Mouse (Mus musculus): ENCODE data around the gene Fkbp15. TPM values are rescaled to one million over a fixed set of nuclear protein-coding genes. Genes with fewer than 3 reads are reported as not detected.

The Fkbp15 gene
- total RNA-seq, 2 experiments from 2014 or later, result 24.8 to 41.4 TPM

Other genes with a start within 250 kb of the Fkbp15 start
- not detected in 2 replicates for gene Mup21, start 209.7 kb downstream of the Fkbp15 start, total RNA-seq (2015)
- not detected in 2 replicates for gene Mup21, start 209.7 kb downstream of the Fkbp15 start, total RNA-seq (2017)
- gene Zfp37, start 129.5 kb downstream of the Fkbp15 start, total RNA-seq (2015), result 0.54 TPM in 1 of 2 replicates, not detected in the other
- gene Zfp37, start 129.5 kb downstream of the Fkbp15 start, total RNA-seq (2017), result not detected in 2 replicates
- 16.9 and 21.8 TPM in 2 replicates for gene Slc31a2, start 98.0 kb downstream of the Fkbp15 start, total RNA-seq (2015)
- gene Slc31a2, start 98.0 kb downstream of the Fkbp15 start, total RNA-seq (2017), result 18.6 and 23.0 TPM in 2 replicates
- 19.3 and 22.3 TPM in 2 replicates for gene Slc31a1, start 179 bp upstream of the Fkbp15 start, total RNA-seq (2015)
- 18.4 and 18.9 TPM in 2 replicates for gene Slc31a1, start 179 bp upstream of the Fkbp15 start, total RNA-seq (2017)
- 166 and 206 TPM in 2 replicates for gene Cdc26, start 48.1 kb upstream of the Fkbp15 start, total RNA-seq (2015)
- 134 and 150 TPM in 2 replicates for gene Cdc26, start 48.1 kb upstream of the Fkbp15 start, total RNA-seq (2017)
- 14.8 and 16.7 TPM in 2 replicates for gene Prpf4, start 48.2 kb upstream of the Fkbp15 start, total RNA-seq (2015)
- 14.4 and 15.9 TPM in 2 replicates for gene Prpf4, start 48.2 kb upstream of the Fkbp15 start, total RNA-seq (2017)
- gene Rnf183, start 74.7 kb upstream of the Fkbp15 start, total RNA-seq (2015), result not detected in 2 replicates
- not detected in 2 replicates for gene Rnf183, start 74.7 kb upstream of the Fkbp15 start, total RNA-seq (2017)
- 0.95 and 1.2 TPM in 2 replicates for gene Wdr31, start 110.3 kb upstream of the Fkbp15 start, total RNA-seq (2015)
- 0.50 and 1.5 TPM in 2 replicates for gene Wdr31, start 110.3 kb upstream of the Fkbp15 start, total RNA-seq (2017)
- gene Bspry, start 119.5 kb upstream of the Fkbp15 start, total RNA-seq (2015), result not detected in 2 replicates
- not detected in 2 replicates for gene Bspry, start 119.5 kb upstream of the Fkbp15 start, total RNA-seq (2017)
- gene Hdhd3, start 142.9 kb upstream of the Fkbp15 start, total RNA-seq (2015), result 1.1 and 3.3 TPM in 2 replicates
- gene Hdhd3, start 142.9 kb upstream of the Fkbp15 start, total RNA-seq (2017), result 0.92 and 2.5 TPM in 2 replicates
- 33.6 and 50.9 TPM in 2 replicates for gene Alad, start 159.4 kb upstream of the Fkbp15 start, total RNA-seq (2015)
- 24.1 and 25.0 TPM in 2 replicates for gene Alad, start 159.4 kb upstream of the Fkbp15 start, total RNA-seq (2017)
- gene Pole3, start 164.5 kb upstream of the Fkbp15 start, total RNA-seq (2015), result 56.8 and 60.9 TPM in 2 replicates
- 80.7 TPM in 2 replicates for gene Pole3, start 164.5 kb upstream of the Fkbp15 start, total RNA-seq (2017)
- gene 4933430I17Rik, start 164.8 kb upstream of the Fkbp15 start, total RNA-seq (2015), result 0.27 TPM in 1 of 2 replicates, not detected in the other
- gene 4933430I17Rik, start 164.8 kb upstream of the Fkbp15 start, total RNA-seq (2017), result 0.08 and 1.4 TPM in 2 replicates
- gene Rgs3, start 199.3 kb upstream of the Fkbp15 start, total RNA-seq (2015), result 4.2 and 5.2 TPM in 2 replicates
- gene Rgs3, start 199.3 kb upstream of the Fkbp15 start, total RNA-seq (2017), result 9.7 and 10.8 TPM in 2 replicates

All from megakaryocyte progenitor cell, adult 5-6 weeks (primary cell).